Mouse (Mus musculus) adrenal gland, postnatal 0 days (tissue): Measurements from ENCODE around the gene Gm26992. TPM values are rescaled to one million over a fixed set of nuclear protein-coding genes. Genes with fewer than 3 reads are reported as not detected.

Experiments used
- polyA plus RNA-seq: library from polyadenylated mRNA; unstranded; fragments of >200 nt; fragmentation: Nextera tagmentation; extraction: Ambion mirVana; gene quantifications from 2 replicates; pipeline ENCODE4 v1.2.1, GENCODE M21; 2015

Gene Gm26992
- polyA plus RNA-seq: not detected in 2 replicates

DNA sequence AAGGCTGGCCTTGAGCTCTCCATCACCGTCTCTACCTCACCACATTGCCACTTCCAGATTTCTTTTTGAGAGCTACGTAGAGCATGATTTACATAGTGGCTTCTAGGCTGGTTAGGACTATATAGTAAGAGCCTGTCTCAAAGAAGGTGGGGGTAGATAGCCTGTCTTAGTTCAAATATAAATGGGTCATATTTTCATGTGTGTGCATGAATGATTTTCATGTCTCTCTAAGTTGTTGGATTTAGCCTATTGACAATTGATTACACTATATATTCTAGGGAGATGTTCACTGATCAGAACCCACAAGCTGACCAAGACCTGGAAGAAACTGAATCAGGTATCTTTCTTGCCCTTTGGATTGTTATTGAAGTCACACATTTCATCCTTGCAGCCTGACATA is at the start of gene Gm26992:
Gene Gm26992, plus strand, starts transcription at position 301 of the 400 bp plus-strand sequence.

DNA sequence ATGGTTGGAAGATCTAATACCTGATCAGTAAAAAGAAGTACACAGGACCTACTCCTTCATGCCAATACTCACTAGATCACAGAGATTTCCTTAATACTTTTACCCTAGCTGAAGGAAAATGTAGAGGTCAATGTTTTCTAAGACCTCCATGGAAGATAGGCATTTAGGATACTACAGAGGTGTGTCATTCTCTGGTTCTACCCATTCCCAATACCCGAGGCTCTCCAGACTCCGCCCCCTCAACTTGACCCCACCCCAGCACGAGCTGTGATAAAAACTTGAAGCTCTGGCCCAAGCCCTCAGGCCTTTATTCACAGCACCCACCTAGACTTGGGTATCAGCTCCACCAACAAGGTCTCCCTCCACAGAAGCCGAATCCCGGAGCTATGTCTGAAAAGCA is 7.6 kb upstream of the Gm26992 start, which contains the start of gene Tsx:
Gene Tsx, plus strand, starts transcription at position 301 of the 400 bp plus-strand sequence.

Other genes with a start within 250 kb of the Gm26992 start
- 3.4 and 6.1 TPM in 2 replicates for gene Nap1l2, start 235.4 kb upstream of the Gm26992 start, polyA plus RNA-seq
- not detected in 2 replicates for gene Cdx4, start 100.6 kb upstream of the Gm26992 start, polyA plus RNA-seq
- 2.2 and 2.7 TPM in 2 replicates for gene Chic1, start 65.5 kb upstream of the Gm26992 start, polyA plus RNA-seq
- 0.20 and 0.68 TPM in 2 replicates for gene Tsx, start 7.5 kb upstream of the Gm26992 start, polyA plus RNA-seq
- gene Zcchc13, start 208.6 kb downstream of the Gm26992 start, polyA plus RNA-seq: not detected in 2 replicates